20 mouse cellular contexts compared by ENCODE assay signal in genomic region chr5:134720058-134720457, GRCm38 (mm10). TPM values are rescaled to one million over a fixed set of nuclear protein-coding genes. Genes with fewer than 3 reads are reported as not detected.
DNase-seq lines count a peak whose midpoint lies in the region; ATAC-seq lines count a peak whose summit lies in the region.
"Had no signal": no experiment of that assay in that cellular context is flagged by ENCODE, and none has a peak within 500 bp of the region (broad histone marks: within the 10 kb centered on the region; RNA-seq: fewer than 3 reads in every experiment).

No protein-coding gene starts in this region.

- peak overlapping the region; percentile 0; the same call in 1 of the 2 replicates for H3K9ac ChIP-seq in intestine, embryonic 14.5 days (ENCODE audit: low read length)
- no peak overlapping the region for H3K9ac ChIP-seq in intestine, embryonic 16.5 days (ENCODE audit: low read depth, low read length)
- no peak overlapping the region for H3K9ac ChIP-seq in embryonic facial prominence, embryonic 14.5 days (ENCODE audit: low read depth, low read length)
- peak overlapping the region; percentile 55 for H3K9ac ChIP-seq in stomach, embryonic 16.5 days (ENCODE audit: low read length)
- H3K9ac ChIP-seq: forebrain, embryonic 12.5 days; hindbrain, embryonic 15.5 days had no signal

- DNase-seq in intestine, embryonic 14.5 days (ENCODE audit: low spot score): no peak
- DNase-seq in Muller cell, postnatal 12 days (ENCODE audit: inconsistent ontology term): peak; percentile 85
- peak; percentile 80 for DNase-seq in embryonic facial prominence, embryonic 14.5 days (ENCODE audit: low spot score)
- no peak for DNase-seq in adrenal gland, postnatal 36 days
- DNase-seq in adrenal gland, postnatal 14 days: no peak
- DNase-seq: adrenal gland, postnatal 10 days; cerebellum, adult 18-20 months; cerebellum, adult 9-11 months; cerebellum, postnatal 36 days; gastrocnemius, postnatal 10 days; heart, adult 2 months had no signal

- no peaks in the 10 kb centered on the region for H3K27me3 ChIP-seq in intestine, embryonic 14.5 days (replicated peaks; ENCODE audit: control insufficient read depth, insufficient read depth, low read length)
- H3K27me3 ChIP-seq in intestine, embryonic 16.5 days (replicated peaks; ENCODE audit: control insufficient read depth, insufficient read depth, low read length): no peaks in the 10 kb centered on the region; the same call in 1 of the 2 replicates
- no peaks in the 10 kb centered on the region for H3K27me3 ChIP-seq in embryonic facial prominence, embryonic 14.5 days (replicated peaks; ENCODE audit: control insufficient read depth, insufficient read depth, low read length)
- no peaks in the 10 kb centered on the region for H3K27me3 ChIP-seq in stomach, embryonic 16.5 days (ENCODE audit: control insufficient read depth, insufficient read depth, low read length)

- ATAC-seq in intestine, embryonic 14.5 days (replicated peaks; ENCODE audit: low FRiP score, low TSS enrichment, low read depth): no peak
- no peak for ATAC-seq in intestine, embryonic 16.5 days
- ATAC-seq in embryonic facial prominence, embryonic 14.5 days (ENCODE audit: low read depth): peak; percentile 71
- no peak for ATAC-seq in stomach, embryonic 16.5 days (ENCODE audit: insufficient read depth, low FRiP score)
- ATAC-seq: forebrain, embryonic 16.5 days; inflammation-experienced regulatory T-cells, adult 6 months had no signal

- no peaks in the 10 kb centered on the region for H3K36me3 ChIP-seq in intestine, embryonic 14.5 days (ENCODE audit: control insufficient read depth, insufficient read depth, low read length)
- H3K36me3 ChIP-seq in intestine, embryonic 16.5 days (ENCODE audit: control insufficient read depth, insufficient read depth, low read length): no peaks in the 10 kb centered on the region
- peaks cover 47% of the 10 kb centered on the region for H3K36me3 ChIP-seq in embryonic facial prominence, embryonic 14.5 days (ENCODE audit: control insufficient read depth, insufficient read depth, low read length)
- peaks cover 6% of the 10 kb centered on the region; the same call in 1 of the 2 replicates for H3K36me3 ChIP-seq in stomach, embryonic 16.5 days (ENCODE audit: control insufficient read depth, insufficient read depth, low read length)
- H3K36me3 ChIP-seq: forebrain, embryonic 12.5 days; hindbrain, embryonic 10.5 days; hindbrain, embryonic 15.5 days had no signal

- no peak overlapping the region for H3K4me3 ChIP-seq in intestine, embryonic 14.5 days (ENCODE audit: low read depth, low read length)
- H3K4me3 ChIP-seq in intestine, embryonic 16.5 days (ENCODE audit: low read length): no peak overlapping the region
- H3K4me3 ChIP-seq in embryonic facial prominence, embryonic 14.5 days (ENCODE audit: low read depth, low read length): no peak overlapping the region
- H3K4me3 ChIP-seq in stomach, embryonic 16.5 days (replicated peaks; ENCODE audit: low read length): no peak overlapping the region
- H3K4me3 ChIP-seq: forebrain, embryonic 12.5 days; heart, adult 2 months; hindbrain, embryonic 10.5 days; hindbrain, embryonic 15.5 days had no signal

- H3K27ac ChIP-seq in intestine, embryonic 14.5 days (ENCODE audit: low read depth): no peak overlapping the region
- no peak overlapping the region for H3K27ac ChIP-seq in intestine, embryonic 16.5 days (ENCODE audit: low read length)
- 0 out of 2 replicates have a peak overlapping the region, but pooled peaks have one; percentile 11 for H3K27ac ChIP-seq in embryonic facial prominence, embryonic 14.5 days (replicated peaks; ENCODE audit: low read depth, low read length)
- peak overlapping the region; percentile 52; the same call in 1 of the 2 replicates for H3K27ac ChIP-seq in stomach, embryonic 16.5 days (ENCODE audit: low read length)
- H3K27ac ChIP-seq: forebrain, embryonic 12.5 days; heart, adult 2 months; hindbrain, embryonic 10.5 days; hindbrain, embryonic 15.5 days had no signal

- no peaks in the 10 kb centered on the region; the same call in 1 of the 2 replicates for H3K4me1 ChIP-seq in intestine, embryonic 14.5 days (replicated peaks; ENCODE audit: control insufficient read depth, insufficient read depth, low read length)
- no peaks in the 10 kb centered on the region for H3K4me1 ChIP-seq in intestine, embryonic 16.5 days (ENCODE audit: control insufficient read depth, insufficient read depth, low read length)
- H3K4me1 ChIP-seq in embryonic facial prominence, embryonic 14.5 days (ENCODE audit: control insufficient read depth, insufficient read depth, low read length): no peaks in the 10 kb centered on the region
- H3K4me1 ChIP-seq in stomach, embryonic 16.5 days (ENCODE audit: control insufficient read depth, insufficient read depth, low read length): peaks cover 4% of the 10 kb centered on the region
- H3K4me1 ChIP-seq: forebrain, embryonic 12.5 days; hindbrain, embryonic 10.5 days; hindbrain, embryonic 15.5 days had no signal

- H3K9me3 ChIP-seq in intestine, embryonic 14.5 days (ENCODE audit: control insufficient read depth, low read length): no peaks in the 10 kb centered on the region
- no peaks in the 10 kb centered on the region for H3K9me3 ChIP-seq in intestine, embryonic 16.5 days (ENCODE audit: control insufficient read depth, low read length)
- no peaks in the 10 kb centered on the region for H3K9me3 ChIP-seq in embryonic facial prominence, embryonic 14.5 days (ENCODE audit: control insufficient read depth, low read length)
- no peaks in the 10 kb centered on the region for H3K9me3 ChIP-seq in stomach, embryonic 16.5 days (replicated peaks; ENCODE audit: control insufficient read depth, low read length)
- H3K9me3 ChIP-seq: forebrain, embryonic 12.5 days; hindbrain, embryonic 10.5 days; hindbrain, embryonic 15.5 days had no signal

- H3K4me2 ChIP-seq in intestine, embryonic 14.5 days (ENCODE audit: low read length): no peak overlapping the region
- H3K4me2 ChIP-seq in intestine, embryonic 16.5 days (ENCODE audit: low read depth, low read length): no peak overlapping the region
- H3K4me2 ChIP-seq in embryonic facial prominence, embryonic 14.5 days (ENCODE audit: low read depth, low read length): no peak overlapping the region
- no peak overlapping the region for H3K4me2 ChIP-seq in stomach, embryonic 16.5 days (ENCODE audit: low read depth, low read length)
- H3K4me2 ChIP-seq: forebrain, embryonic 12.5 days; heart, embryonic 11.5 days; hindbrain, embryonic 15.5 days had no signal

- WGBS in intestine, embryonic 14.5 days: 41% methylated on average over 4 of the region's 4 CpGs
- 42% methylated on average over 4 of the region's 4 CpGs for WGBS in intestine, embryonic 16.5 days
- 23% methylated on average over 4 of the region's 4 CpGs for WGBS in embryonic facial prominence, embryonic 14.5 days
- WGBS in stomach, embryonic 16.5 days: 35% methylated on average over 4 of the region's 4 CpGs

RNA-seq across cellular contexts. Expression of gene Eln, which starts 27.1 kb away (rescaled TPM):
- 24.2 and 31.4 TPM in 2 replicates for polyA plus RNA-seq in intestine, embryonic 14.5 days (2014; fragmentation: Nextera tagmentation; extraction: Ambion mirVana)
- polyA plus RNA-seq in intestine, embryonic 16.5 days (2015; fragmentation: Nextera tagmentation; extraction: Ambion mirVana): 50.5 and 65.8 TPM in 2 replicates
- polyA plus RNA-seq in embryonic facial prominence, embryonic 14.5 days (2014; fragmentation: Nextera tagmentation; extraction: Ambion mirVana): 152 and 188 TPM in 2 replicates
- polyA plus RNA-seq in stomach, embryonic 16.5 days (2015; fragmentation: Nextera tagmentation; extraction: Ambion mirVana): 93.7 and 97.0 TPM in 2 replicates
- total RNA-seq in adrenal gland, postnatal 36 days (2021): 10 to 100 TPM; 20.4 to 51.7 TPM
- total RNA-seq in adrenal gland, postnatal 14 days (2021): 148 and 554 TPM in 2 replicates
- total RNA-seq: CH12.LX had no signal

RNA-seq across cellular contexts. Expression of gene Limk1, which starts 31.7 kb away (rescaled TPM):
- polyA plus RNA-seq in intestine, embryonic 14.5 days (2014; fragmentation: Nextera tagmentation; extraction: Ambion mirVana): 4.7 and 5.3 TPM in 2 replicates
- 3.4 and 3.8 TPM in 2 replicates for polyA plus RNA-seq in intestine, embryonic 16.5 days (2015; fragmentation: Nextera tagmentation; extraction: Ambion mirVana)
- 6.2 and 8.5 TPM in 2 replicates for polyA plus RNA-seq in embryonic facial prominence, embryonic 14.5 days (2014; fragmentation: Nextera tagmentation; extraction: Ambion mirVana)
- polyA plus RNA-seq in stomach, embryonic 16.5 days (2015; fragmentation: Nextera tagmentation; extraction: Ambion mirVana): 3.7 and 4.1 TPM in 2 replicates
- 10 to 100 TPM; 19.5 to 22.6 TPM for total RNA-seq in adrenal gland, postnatal 36 days (2021)
- total RNA-seq in adrenal gland, postnatal 14 days (2021): 17.9 and 23.7 TPM in 2 replicates

Comparison
In these comparisons a context has a peak if more than half of its experiments do, and no peak if none do; other contexts are left out.
1. H3K9ac ChIP-seq: peak in intestine, embryonic 14.5 days (single experiment) and stomach, embryonic 16.5 days (single experiment); none in intestine, embryonic 16.5 days (single experiment) and embryonic facial prominence, embryonic 14.5 days (single experiment).
2. DNase-seq: peak in Muller cell, postnatal 12 days (single experiment) and embryonic facial prominence, embryonic 14.5 days (single experiment); none in intestine, embryonic 14.5 days (single experiment), adrenal gland, postnatal 36 days (0 of 2) and adrenal gland, postnatal 14 days (single experiment).
3. H3K27ac ChIP-seq: peak in embryonic facial prominence, embryonic 14.5 days (single experiment) and stomach, embryonic 16.5 days (single experiment); none in intestine, embryonic 14.5 days (single experiment) and intestine, embryonic 16.5 days (single experiment).